Mouse (Mus musculus): ENCODE data around the gene Maged1. TPM values are rescaled to one million over a fixed set of nuclear protein-coding genes. Genes with fewer than 3 reads are reported as not detected.
"Not testable (repeated sequence)": the region's sequence is repeated elsewhere in the genome, so short reads cannot be mapped to it uniquely, and the experiment has no call there.

Gene Maged1
- polyA plus RNA-seq, 1 experiment from 2014 or later, result 498 TPM

DNA sequence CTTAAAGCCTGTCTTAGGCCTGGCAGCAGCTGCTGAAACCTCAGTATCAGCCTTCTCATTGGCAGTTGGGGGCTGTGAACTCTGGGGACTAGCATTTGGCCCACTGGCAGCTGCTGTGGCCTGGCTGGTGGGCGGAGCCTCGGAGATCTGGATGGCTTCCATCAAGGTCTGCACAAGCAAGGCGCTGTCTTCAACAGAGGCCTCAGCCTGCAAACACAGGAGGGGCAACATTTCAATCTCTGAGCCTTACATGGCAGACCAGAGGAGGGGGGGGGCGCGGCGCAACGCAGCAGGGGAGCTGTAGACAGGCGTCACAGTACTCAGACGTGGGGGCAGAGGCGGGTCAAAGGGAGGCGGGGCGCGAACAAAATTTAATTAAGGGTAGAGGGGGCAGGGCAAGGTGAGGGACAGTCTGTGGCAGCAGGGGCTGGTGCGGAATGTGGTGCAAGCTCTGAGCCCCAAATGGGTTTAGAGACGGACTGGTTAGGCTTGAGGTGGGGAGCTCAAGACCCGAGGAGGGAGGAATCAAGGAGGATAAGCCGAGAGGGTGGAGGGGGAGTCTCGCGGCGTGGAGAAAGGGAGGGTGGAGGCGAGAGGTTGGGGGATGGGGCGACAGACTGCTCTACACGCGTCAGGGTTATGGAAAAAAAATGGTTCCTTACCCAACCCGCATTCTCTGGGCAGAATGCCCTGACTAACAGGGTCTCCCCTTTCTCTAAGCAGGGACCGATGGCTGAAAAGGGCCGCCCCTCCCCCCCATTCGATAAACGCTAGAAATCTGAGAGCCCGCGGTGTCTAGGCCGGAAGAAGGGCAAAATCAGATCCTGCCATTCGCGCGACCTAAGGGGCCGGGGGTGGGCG lies 1.4 kb downstream of the Maged1 start:
- peak; percentile 52; the same call in 1 of the 2 replicates for ATAC-seq (ENCODE audit: insufficient read depth, low FRiP score)
- H3K4me2 ChIP-seq (ENCODE audit: low read depth, low read length), result peak overlapping the region; percentile 56

DNA sequence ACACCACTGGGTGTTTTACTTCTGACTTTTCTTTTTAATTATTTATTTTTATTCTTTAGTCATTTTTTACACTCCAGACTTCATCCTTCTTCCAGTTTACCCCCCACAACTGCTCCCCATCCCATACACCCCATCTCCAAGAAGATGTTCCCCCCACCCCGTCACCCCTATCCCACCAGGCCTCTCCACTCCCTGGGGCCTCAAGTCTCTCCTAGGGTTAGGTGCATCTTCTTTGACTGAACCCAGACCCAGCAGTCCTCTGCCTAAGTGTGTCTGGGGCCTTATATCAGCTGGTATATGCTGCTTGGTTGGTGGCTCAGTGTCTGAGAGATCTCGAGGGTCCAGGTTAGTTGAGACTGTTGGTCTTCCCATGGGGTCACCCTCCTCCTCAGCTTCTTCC lies 7.6 kb downstream of the Maged1 start:
- WGBS, result 62% methylated on average over 2 of the region's 2 CpGs
- H3K9me3 ChIP-seq (replicated peaks; ENCODE audit: control insufficient read depth, low read length), result no peaks in the 10 kb centered on the region

More for the DNA sequence above, 1.4 kb downstream of the Maged1 start:
- Histone ChIP-seq H3K27ac (ENCODE audit: low read length) (peak overlapping the region; percentile 86), H3K9ac (ENCODE audit: low read length) (peak overlapping the region; percentile 81), H3K4me3 (replicated peaks; ENCODE audit: low read length) (peak overlapping the region; percentile 60), H3K9me3 (replicated peaks; ENCODE audit: control insufficient read depth, low read length) (no peaks in the 10 kb centered on the region), H3K27me3 (ENCODE audit: control insufficient read depth, insufficient read depth, low read length) (no peaks in the 10 kb centered on the region; the same call in 1 of the 2 replicates), H3K4me1 (ENCODE audit: control insufficient read depth, insufficient read depth, low read length) (no peaks in the 10 kb centered on the region; the same call in 1 of the 2 replicates), H3K36me3 (ENCODE audit: control insufficient read depth, insufficient read depth, low read length) (peaks cover 14% of the 10 kb centered on the region; the same call in 1 of the 2 replicates)
- 13% methylated on average over 36 of the region's 37 CpGs for WGBS

DNA sequence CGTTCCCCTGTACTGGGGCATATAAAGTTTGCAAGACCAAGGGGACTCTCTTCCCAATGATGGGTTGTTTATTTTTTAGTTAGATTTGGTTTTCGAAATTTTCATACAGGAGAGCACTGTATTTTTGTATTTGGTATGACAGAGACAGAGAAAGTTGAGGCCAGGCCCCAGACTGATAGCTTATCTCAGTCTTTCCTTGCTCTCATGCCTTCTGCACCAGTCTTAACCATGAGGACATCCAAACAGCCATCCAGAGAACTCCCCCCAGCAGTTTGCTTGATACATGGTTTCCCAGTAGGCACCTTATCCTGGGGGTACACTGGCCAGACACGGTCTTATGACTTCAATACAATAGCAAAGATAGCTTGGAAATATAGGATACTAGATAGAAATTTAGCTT lies 11.6 kb downstream of the Maged1 start:
- H3K27me3 ChIP-seq (ENCODE audit: control insufficient read depth, insufficient read depth, low read length), result no peaks in the 10 kb centered on the region; the same call in 1 of the 2 replicates
- no peak overlapping the region for H3K4me2 ChIP-seq (ENCODE audit: low read depth, low read length)
- H3K36me3 ChIP-seq (ENCODE audit: control insufficient read depth, insufficient read depth, low read length), result no peaks in the 10 kb centered on the region
- no peak overlapping the region for H3K27ac ChIP-seq (ENCODE audit: low read length)
- 78% methylated on average over 3 of the region's 3 CpGs for WGBS
- H3K4me1 ChIP-seq (ENCODE audit: control insufficient read depth, insufficient read depth, low read length), result no peaks in the 10 kb centered on the region
- H3K4me3 ChIP-seq (replicated peaks; ENCODE audit: low read length), result no peak overlapping the region
- no peak for ATAC-seq (ENCODE audit: insufficient read depth, low FRiP score)
- H3K9ac ChIP-seq (ENCODE audit: low read length), result no peak overlapping the region
- H3K9me3 ChIP-seq (replicated peaks; ENCODE audit: control insufficient read depth, low read length), result no peaks in the 10 kb centered on the region

More for the DNA sequence above, 7.6 kb downstream of the Maged1 start:
- Histone ChIP-seq H3K27me3 (ENCODE audit: control insufficient read depth, insufficient read depth, low read length) (no peaks in the 10 kb centered on the region; the same call in 1 of the 2 replicates), H3K4me3 (replicated peaks; ENCODE audit: low read length) (no peak overlapping the region), H3K4me2 (ENCODE audit: low read depth, low read length) (no peak overlapping the region), H3K36me3 (ENCODE audit: control insufficient read depth, insufficient read depth, low read length) (peaks cover 12% of the 10 kb centered on the region; the same call in 1 of the 2 replicates), H3K4me1 (ENCODE audit: control insufficient read depth, insufficient read depth, low read length) (no peaks in the 10 kb centered on the region), H3K27ac (ENCODE audit: low read length) (no peak overlapping the region), H3K9ac (ENCODE audit: low read length) (no peak overlapping the region)
- ATAC-seq (ENCODE audit: insufficient read depth, low FRiP score), result no peak

DNA sequence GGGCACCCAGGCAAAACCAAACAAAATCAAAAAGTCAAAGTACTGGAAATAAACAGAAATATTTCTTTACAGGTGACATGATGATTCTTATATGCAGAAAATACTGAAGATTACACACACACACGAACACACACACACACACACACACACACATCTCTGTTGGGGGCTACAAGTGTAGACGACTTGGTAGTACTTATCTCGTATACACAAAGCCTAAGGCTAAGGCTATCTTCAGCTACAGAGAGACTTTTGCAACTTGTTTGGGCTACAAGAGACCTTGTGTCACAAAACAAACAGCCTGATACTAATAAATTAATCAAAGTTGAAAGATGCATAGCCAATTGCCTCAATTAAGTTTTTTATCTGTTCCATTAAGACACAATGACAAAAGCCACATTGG lies 19.8 kb downstream of the Maged1 start:
- Histone ChIP-seq H3K4me1 (ENCODE audit: control insufficient read depth, insufficient read depth, low read length) (no peaks in the 10 kb centered on the region), H3K4me2 (ENCODE audit: low read depth, low read length) (no peak overlapping the region), H3K27me3 (ENCODE audit: control insufficient read depth, insufficient read depth, low read length) (no peaks in the 10 kb centered on the region; the same call in 1 of the 2 replicates), H3K9ac (ENCODE audit: low read length) (no peak overlapping the region), H3K9me3 (replicated peaks; ENCODE audit: control insufficient read depth, low read length) (no peaks in the 10 kb centered on the region), H3K4me3 (replicated peaks; ENCODE audit: low read length) (no peak overlapping the region), H3K27ac (ENCODE audit: low read length) (no peak overlapping the region), H3K36me3 (ENCODE audit: control insufficient read depth, insufficient read depth, low read length) (no peaks in the 10 kb centered on the region)
- no peak for ATAC-seq (ENCODE audit: insufficient read depth, low FRiP score)
- 70% methylated on average over 3 of the region's 3 CpGs for WGBS

DNA sequence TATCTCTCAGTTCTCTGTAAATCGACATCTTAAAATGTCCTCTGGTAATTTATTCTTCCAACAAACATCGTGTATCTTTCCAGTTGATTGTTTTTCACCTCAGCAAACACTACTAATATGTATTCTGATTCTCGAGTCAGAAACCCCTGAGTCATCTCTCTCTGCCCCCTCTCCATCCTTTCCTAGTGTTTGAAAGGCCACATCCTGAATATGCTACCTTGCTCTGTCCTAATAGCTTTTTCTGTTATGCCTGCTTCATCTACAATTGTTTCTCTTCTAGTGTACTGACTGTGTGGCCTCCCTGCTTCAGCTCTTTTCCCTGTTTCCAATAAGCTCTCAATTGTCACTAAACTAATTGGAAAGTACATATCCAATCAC lies 33.5 kb downstream of the Maged1 start:
- Histone ChIP-seq H3K27ac (ENCODE audit: low read length) (no peak overlapping the region), H3K4me3 (replicated peaks; ENCODE audit: low read length) (no peak overlapping the region), H3K27me3 (ENCODE audit: control insufficient read depth, insufficient read depth, low read length) (no peaks in the 10 kb centered on the region; the same call in 1 of the 2 replicates), H3K9ac (ENCODE audit: low read length) (no peak overlapping the region), H3K4me1 (ENCODE audit: control insufficient read depth, insufficient read depth, low read length) (no peaks in the 10 kb centered on the region), H3K4me2 (ENCODE audit: low read depth, low read length) (no peak overlapping the region), H3K36me3 (ENCODE audit: control insufficient read depth, insufficient read depth, low read length) (no peaks in the 10 kb centered on the region), H3K9me3 (replicated peaks; ENCODE audit: control insufficient read depth, low read length) (no peaks in the 10 kb centered on the region)
- no peak for ATAC-seq (ENCODE audit: insufficient read depth, low FRiP score)
- 59% methylated on average over 3 of the region's 3 CpGs for WGBS

DNA sequence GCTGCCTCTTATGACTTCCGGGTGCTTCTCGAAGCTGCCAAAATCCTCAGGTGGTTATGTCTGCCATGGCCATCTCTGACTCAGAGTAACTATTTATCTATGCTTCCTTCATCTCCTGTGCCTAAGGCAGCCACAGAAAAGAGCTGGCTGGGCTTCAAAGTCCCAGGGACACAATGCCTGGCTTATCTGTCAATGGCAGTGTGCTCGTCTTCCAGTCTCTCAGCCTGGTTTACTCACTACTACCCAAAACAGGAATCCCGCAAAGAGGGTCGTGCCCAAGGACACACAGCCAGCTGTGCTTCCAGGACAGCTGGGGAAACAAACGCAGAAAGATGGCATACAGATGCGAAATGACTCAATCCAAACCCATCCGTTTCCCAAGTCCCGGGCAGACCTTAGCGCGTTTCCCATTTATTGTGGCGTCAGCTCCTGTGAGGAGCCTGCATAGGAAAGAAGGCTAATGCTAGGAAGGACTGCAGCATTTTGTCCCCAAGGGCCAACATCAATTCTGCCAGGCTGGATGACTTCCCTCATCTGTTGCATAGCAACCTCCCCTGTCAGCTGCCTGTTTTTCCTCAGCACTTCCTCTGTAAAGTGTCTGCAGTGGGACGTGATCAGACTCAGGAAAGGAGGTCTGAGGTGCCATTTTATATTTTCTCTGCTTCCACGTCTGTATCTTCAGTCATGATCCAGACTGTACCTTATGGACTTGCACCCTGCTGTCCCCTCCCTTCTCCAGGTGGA lies 34.1 kb downstream of the Maged1 start:
- not testable (repeated sequence) for H3K9ac ChIP-seq (ENCODE audit: low read length); H3K36me3 ChIP-seq (ENCODE audit: control insufficient read depth, insufficient read depth, low read length); H3K27me3 ChIP-seq (ENCODE audit: control insufficient read depth, insufficient read depth, low read length); ATAC-seq (ENCODE audit: insufficient read depth, low FRiP score); H3K27ac ChIP-seq (ENCODE audit: low read length); H3K4me3 ChIP-seq (replicated peaks; ENCODE audit: low read length); H3K4me1 ChIP-seq (ENCODE audit: control insufficient read depth, insufficient read depth, low read length); H3K9me3 ChIP-seq (replicated peaks; ENCODE audit: control insufficient read depth, low read length); H3K4me2 ChIP-seq (ENCODE audit: low read depth, low read length)
- WGBS, result 33% methylated on average over 6 of the region's 14 CpGs

DNA sequence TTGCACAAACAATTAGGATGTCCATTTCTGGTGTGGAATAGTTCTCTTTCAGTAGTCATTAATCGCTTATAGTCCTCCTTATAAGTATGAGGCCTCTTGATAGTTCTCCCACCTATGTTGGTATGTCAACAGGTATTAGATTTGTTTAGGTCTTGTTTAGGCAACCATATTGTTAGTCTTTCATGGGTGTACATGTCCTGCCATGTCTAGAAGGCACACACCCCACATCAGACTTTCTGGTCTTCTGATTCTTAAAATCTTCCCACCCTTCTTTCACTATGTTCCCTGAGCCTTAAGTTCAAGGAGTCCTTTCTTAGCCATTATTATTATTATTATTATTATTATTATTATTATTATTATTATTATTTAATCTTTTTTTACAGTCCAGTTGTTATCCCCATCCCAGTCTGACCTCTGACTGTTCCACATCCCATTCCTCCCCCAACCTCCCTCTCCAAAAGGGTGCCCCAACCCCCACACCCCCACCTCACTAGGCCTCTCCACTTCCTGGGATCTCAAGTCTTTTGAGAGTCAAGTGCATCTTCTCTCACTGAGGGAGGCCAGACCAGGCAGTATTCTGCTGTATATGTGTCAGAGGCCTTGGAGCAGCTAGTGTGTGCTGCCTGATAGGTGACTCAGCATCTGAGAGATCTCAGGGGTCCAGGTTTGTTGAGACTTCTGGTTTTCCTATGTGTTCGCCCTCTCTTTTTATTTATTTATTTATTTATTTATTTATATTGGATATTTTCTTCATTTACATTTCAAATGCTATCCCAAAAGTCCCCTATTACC lies 55.7 kb downstream of the Maged1 start:
- H3K27me3 ChIP-seq (ENCODE audit: control insufficient read depth, insufficient read depth, low read length), result no peaks in the 10 kb centered on the region; the same call in 1 of the 2 replicates
- no peak overlapping the region for H3K9ac ChIP-seq (ENCODE audit: low read length)
- H3K36me3 ChIP-seq (ENCODE audit: control insufficient read depth, insufficient read depth, low read length), result no peaks in the 10 kb centered on the region
- H3K4me2 ChIP-seq (ENCODE audit: low read depth, low read length), result no peak overlapping the region
- 86% methylated on average over 2 of the region's 2 CpGs for WGBS
- H3K4me1 ChIP-seq (ENCODE audit: control insufficient read depth, insufficient read depth, low read length), result no peaks in the 10 kb centered on the region
- ATAC-seq (ENCODE audit: insufficient read depth, low FRiP score), result no peak
- no peak overlapping the region for H3K4me3 ChIP-seq (replicated peaks; ENCODE audit: low read length)
- H3K9me3 ChIP-seq (replicated peaks; ENCODE audit: control insufficient read depth, low read length), result no peaks in the 10 kb centered on the region
- no peak overlapping the region for H3K27ac ChIP-seq (ENCODE audit: low read length)
